ENCODE assay signal across 8 mouse cellular contexts in the genomic region with DNA sequence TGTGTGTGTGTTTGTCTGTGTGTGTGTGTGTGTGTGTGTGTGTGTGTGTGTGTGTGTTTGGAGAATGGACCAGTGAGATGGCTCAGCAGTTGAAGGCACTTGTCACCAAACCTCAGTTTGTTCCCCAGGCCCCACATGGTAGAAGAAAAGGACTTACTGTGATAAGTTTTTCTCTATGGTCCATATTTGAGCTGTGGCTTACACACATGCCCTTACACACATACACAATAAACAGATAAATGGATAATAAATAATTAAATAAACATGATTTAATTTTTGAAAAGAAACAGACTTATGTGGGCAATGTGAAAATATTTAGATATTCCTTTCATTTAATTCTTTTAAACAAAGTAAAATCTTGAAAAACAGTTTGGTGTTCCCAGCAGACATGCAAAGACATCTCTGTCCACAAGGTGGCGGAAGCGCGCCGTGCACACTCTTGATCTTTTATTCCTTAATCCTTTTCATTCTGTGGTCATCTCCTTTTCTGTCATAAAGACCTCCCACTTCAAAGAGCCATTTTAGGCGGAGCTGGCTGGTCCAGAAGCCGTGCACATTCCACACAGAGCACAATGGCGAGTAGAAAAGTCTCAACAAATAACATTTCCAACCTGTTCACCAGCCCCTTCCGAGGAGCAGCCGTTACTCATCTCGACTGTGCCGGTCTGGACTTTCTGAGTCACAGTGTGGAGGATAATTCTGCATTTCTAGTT.
DNase-seq lines count a peak whose midpoint lies in the region; ATAC-seq and TF ChIP-seq lines count a peak whose summit lies in the region.

No protein-coding gene starts in this region.

- WGBS in liver, embryonic 14.5 days (ENCODE audit: insufficient replicate concordance): 20% methylated on average over 11 of the region's 11 CpGs
- 18% methylated on average over 11 of the region's 11 CpGs for WGBS in neural tube, embryonic 12.5 days

- peak overlapping the region; percentile 23 for H3K4me2 ChIP-seq in liver, embryonic 14.5 days (ENCODE audit: low read depth)
- H3K4me2 ChIP-seq in neural tube, embryonic 12.5 days (replicated peaks): peak overlapping the region; percentile 53

- intact Hi-C loops in heart, postnatal 14 days (cut with DNase I): loop anchor here (5.0 kb wide), 2 partner anchors 446 to 536 kb away; a partner anchor contains a TSS

- peak; percentile 82; the same call in 1 of the 2 replicates for TF ChIP-seq CTCF in embryonic fibroblast, embryonic 13.5 days (IDR thresholded peaks at IDR 0.05; ENCODE audit: borderline replicate concordance, insufficient read depth, low read length)
- peak; percentile 84 for TF ChIP-seq CTCF in liver, embryonic 14.5 days (IDR thresholded peaks at IDR 0.05; ENCODE audit: low read depth)

- no peaks in the 10 kb centered on the region for H3K4me1 ChIP-seq in embryonic fibroblast, embryonic 13.5 days (ENCODE audit: control insufficient read depth, insufficient read depth, low read length)
- H3K4me1 ChIP-seq in liver, embryonic 14.5 days (replicated peaks; ENCODE audit: control insufficient read depth in 2 of 2, insufficient read depth in 2 of 2, low read length in 1 of 2): no peaks in the 10 kb centered on the region
- no peaks in the 10 kb centered on the region for H3K4me1 ChIP-seq in neural tube, embryonic 12.5 days

- TF ChIP-seq POLR2A in embryonic fibroblast, embryonic 13.5 days (IDR thresholded peaks at IDR 0.05; ENCODE audit: low read depth, low read length): peak; percentile 47; the same call in 1 of the 2 replicates

- H3K9me3 ChIP-seq in liver, embryonic 14.5 days (ENCODE audit: control insufficient read depth, low read length): no peaks in the 10 kb centered on the region
- no peaks in the 10 kb centered on the region for H3K9me3 ChIP-seq in neural tube, embryonic 12.5 days

- TF ChIP-seq EP300 in liver, embryonic 14.5 days (IDR thresholded peaks at IDR 0.05; ENCODE audit: low read depth): no peak

- ATAC-seq in CD4-positive, CD25-positive, alpha-beta regulatory T cell, adult 4 months: peak; percentile 81
- no peak for ATAC-seq in liver, embryonic 14.5 days (ENCODE audit: insufficient read depth)
- ATAC-seq in neural tube, embryonic 12.5 days (ENCODE audit: low FRiP score, low read depth): peak; percentile 79

- peak overlapping the region; percentile 24 for H3K27ac ChIP-seq in embryonic fibroblast, embryonic 13.5 days (ENCODE audit: insufficient read depth, low read length)
- H3K27ac ChIP-seq in liver, embryonic 14.5 days: no peak overlapping the region
- H3K27ac ChIP-seq in neural tube, embryonic 12.5 days: no peak overlapping the region

- no peaks in the 10 kb centered on the region for H3K27me3 ChIP-seq in liver, embryonic 14.5 days (ENCODE audit: control insufficient read depth, insufficient read depth, low read length)
- no peaks in the 10 kb centered on the region for H3K27me3 ChIP-seq in neural tube, embryonic 12.5 days (replicated peaks)

- DNase-seq in adrenal gland, postnatal 4 days (ENCODE audit: low spot score in 2 of 2): peak; percentile 16 to 24
- DNase-seq in heart, postnatal 14 days: peak; percentile 34 to 60
- DNase-seq in kidney, postnatal 4 days: peak; percentile 78
- peak in 1 of 3 experiments; percentile 6 for DNase-seq in liver, embryonic 14.5 days (ENCODE audit: low read depth in 3 of 3, low spot score in 3 of 3)
- DNase-seq in thymus, postnatal 25 days: peak; percentile 63

- no peak overlapping the region for H3K9ac ChIP-seq in liver, embryonic 14.5 days (replicated peaks)
- H3K9ac ChIP-seq in neural tube, embryonic 12.5 days: no peak overlapping the region

- no peaks in the 10 kb centered on the region for H3K36me3 ChIP-seq in liver, embryonic 14.5 days (replicated peaks; ENCODE audit: control insufficient read depth, insufficient read depth, low read depth)
- no peaks in the 10 kb centered on the region for H3K36me3 ChIP-seq in neural tube, embryonic 12.5 days

- no peak overlapping the region for H3K4me3 ChIP-seq in embryonic fibroblast, embryonic 13.5 days (ENCODE audit: insufficient read depth, low read length)
- H3K4me3 ChIP-seq in liver, embryonic 14.5 days (ENCODE audit: insufficient read depth in 1 of 2, low read depth in 2 of 2, low read length in 2 of 2): no peak overlapping the region; a peak in 1 of 4 replicates
- no peak overlapping the region for H3K4me3 ChIP-seq in neural tube, embryonic 12.5 days
